Mouse (Mus musculus) cortical plate, adult 2 months (tissue): ENCODE data around the gene Epb41.

Experiments used
- CTCF ChIP-seq: fragments of 200-500 bp; IDR thresholded peaks from 2 replicates; pipeline ENCODE4 v1.5.1; 2011; ENCODE audit warnings: mild to moderate bottlenecking, control low read depth, low read length; ENCODE audit not compliant: insufficient read depth; ENCODE audit errors: extremely low read depth
- POLR2A ChIP-seq: fragments of 200-500 bp; IDR thresholded peaks from 2 replicates; pipeline ENCODE4 v1.6.1; 2011; ENCODE audit warnings: mild to moderate bottlenecking, low read length, control low read depth; ENCODE audit not compliant: insufficient read depth; ENCODE audit errors: extremely low read depth

DNA sequence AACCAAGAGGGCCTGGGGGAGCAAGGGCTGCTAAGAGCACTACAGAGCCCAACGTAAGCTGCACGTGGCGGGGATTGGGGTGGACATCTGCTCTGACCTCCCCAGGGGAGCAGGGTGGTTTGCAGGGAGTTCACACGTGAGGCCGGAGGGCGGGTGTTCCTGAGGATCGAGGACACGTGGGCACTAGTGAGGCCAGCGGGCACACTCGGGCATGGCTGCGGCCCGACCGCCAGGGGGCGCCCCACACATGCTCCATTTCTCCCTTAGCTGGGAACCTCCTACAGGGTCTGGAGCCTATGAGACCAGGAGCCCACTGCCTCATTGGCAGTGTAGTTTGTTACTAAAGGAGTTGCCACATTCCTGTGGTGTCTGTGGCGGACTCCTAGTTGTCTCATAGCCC is 158.7 kb downstream of the Epb41 start:
- TF ChIP-seq CTCF (peak; percentile 58), POLR2A (no peak)
